Mouse (Mus musculus) intestine, embryonic 15.5 days (tissue): ENCODE results near the gene Pi16. TPM values are rescaled to one million over a fixed set of nuclear protein-coding genes. Genes with fewer than 3 reads are reported as not detected.

Source experiments
- ATAC-seq: fragments of 200-750 bp; cut with Nextera tagmentation; 2 replicates; pipeline ENCODE4 v1.8.0; 2017; ENCODE audit warnings: moderate TSS enrichment, moderate library complexity
- H3K27ac ChIP-seq: fragments of 300-500 bp; sonication (generic); 2 replicates; pipeline ENCODE4 v1.5.1; 2015; ENCODE audit warnings: mild to moderate bottlenecking, inconsistent platforms
- H3K27me3 ChIP-seq: fragments of 300-500 bp; sonication (generic); replicated peaks from 2 replicates; pipeline ENCODE4 v1.6.1; 2015; ENCODE audit warnings: inconsistent platforms
- H3K36me3 ChIP-seq: fragments of 300-500 bp; sonication (generic); 2 replicates; pipeline ENCODE4 v1.6.1; 2015; ENCODE audit warnings: inconsistent platforms
- H3K4me1 ChIP-seq: fragments of 300-500 bp; sonication (generic); replicated peaks from 2 replicates; pipeline ENCODE4 v1.6.1; 2015; ENCODE audit warnings: inconsistent platforms
- H3K4me2 ChIP-seq: fragments of 300-500 bp; sonication (generic); replicated peaks from 2 replicates; pipeline ENCODE4 v1.6.1; 2015; ENCODE audit warnings: mild to moderate bottlenecking, inconsistent platforms
- H3K4me3 ChIP-seq: fragments of 300-500 bp; sonication (generic); replicated peaks from 2 replicates; pipeline ENCODE4 v1.5.1; 2015; ENCODE audit warnings: inconsistent platforms
- H3K9ac ChIP-seq: fragments of 300-500 bp; sonication (generic); 2 replicates; pipeline ENCODE4 v1.6.1; 2015; ENCODE audit warnings: inconsistent platforms
- H3K9me3 ChIP-seq: fragments of 300-500 bp; sonication (generic); 2 replicates; pipeline ENCODE4 v1.6.1; 2016; ENCODE audit warnings: inconsistent platforms
- WGBS: fragments of 180-500 bp; shearing (Covaris S2); methylation state at CpG from one replicate; pipeline ENCODE4 v1.1.7; 2015; 5-methylcytosine and 5-hydroxymethylcytosine counted together
- polyA plus RNA-seq: library from polyadenylated mRNA; unstranded; fragments of >200 nt; fragmentation: Nextera tagmentation; extraction: Ambion mirVana; gene quantifications from 2 replicates; pipeline ENCODE4 v1.2.1, GENCODE M21; 2015

The Pi16 gene
- polyA plus RNA-seq, 1 experiment from 2014 or later = 0.72 TPM

DNA sequence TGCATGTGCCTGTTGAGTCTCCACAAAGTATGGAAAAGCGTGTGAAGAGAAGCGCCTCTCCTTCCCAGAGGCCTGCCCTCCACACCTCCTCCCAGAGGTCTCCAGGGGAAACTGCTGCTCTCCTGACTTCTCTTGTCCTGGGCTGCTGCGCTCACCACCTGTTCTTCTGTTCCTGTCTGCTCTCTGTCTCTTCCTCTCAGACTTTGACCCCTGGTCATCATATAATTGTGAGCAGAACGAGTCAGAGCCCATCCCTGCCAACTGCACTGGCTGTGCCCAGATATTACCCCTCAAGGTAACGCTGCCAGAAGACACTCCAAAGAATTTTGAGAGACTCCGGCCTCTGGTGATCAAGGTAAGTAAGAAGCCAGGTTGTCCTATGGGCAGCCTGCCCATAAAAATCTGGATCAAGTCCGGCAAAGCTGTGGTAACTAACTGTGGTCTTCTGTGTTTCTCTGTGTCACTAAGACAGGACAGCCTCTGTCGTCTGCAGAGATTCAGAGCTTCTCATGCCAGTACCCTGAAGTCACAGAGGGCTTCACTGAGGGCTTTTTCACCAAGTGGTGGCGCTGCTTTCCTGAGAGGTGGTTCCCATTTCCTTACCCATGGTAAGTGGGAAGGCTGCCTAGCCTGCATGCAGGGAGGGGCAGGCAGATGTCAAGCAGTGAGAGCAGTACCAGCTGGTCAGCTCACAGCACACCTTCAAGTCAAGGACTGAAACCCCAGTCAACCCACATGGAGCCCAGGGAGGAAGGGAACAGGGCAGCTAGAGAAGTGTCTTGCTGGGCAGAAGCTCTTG is 23.5 kb upstream of the Pi16 start:
- ATAC-seq = peak; percentile 74

DNA sequence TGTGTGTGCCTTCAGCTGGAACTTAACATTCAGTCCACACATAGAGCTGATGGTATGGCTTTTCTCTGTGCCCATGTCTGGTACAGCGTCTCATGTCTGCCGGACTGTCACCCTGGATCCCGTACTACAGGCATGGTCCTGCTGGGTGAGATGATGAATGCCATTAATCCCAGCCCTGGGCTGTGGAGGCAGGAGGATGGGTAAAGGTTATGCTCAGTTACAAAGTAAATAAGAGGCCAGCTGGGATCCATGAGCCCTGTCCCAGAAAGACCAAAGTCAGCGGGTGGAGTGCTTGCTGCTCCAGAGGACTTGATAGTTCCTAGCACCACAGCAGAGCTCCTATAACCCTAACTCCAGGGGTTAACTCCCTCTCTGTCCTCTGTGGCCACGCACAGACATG is 21.6 kb upstream of the Pi16 start:
- no peaks in the 10 kb centered on the region for H3K27me3 ChIP-seq
- 0 out of 2 replicates have a peak, but pooled peaks cover 2% of the 10 kb centered on the region for H3K4me1 ChIP-seq
- no peak overlapping the region for H3K4me2 ChIP-seq
- H3K9ac ChIP-seq = no peak overlapping the region
- H3K36me3 ChIP-seq = peaks cover 12% of the 10 kb centered on the region; the same call in 1 of the 2 replicates
- no peak overlapping the region for H3K27ac ChIP-seq
- no peak overlapping the region for H3K4me3 ChIP-seq
- no peaks in the 10 kb centered on the region for H3K9me3 ChIP-seq
- WGBS = 55% methylated on average over 5 of the region's 5 CpGs
- ATAC-seq = no peak

More for the DNA sequence above, 23.5 kb upstream of the Pi16 start:
- no peak overlapping the region for H3K9ac ChIP-seq
- H3K36me3 ChIP-seq = peaks cover 3% of the 10 kb centered on the region; the same call in 1 of the 2 replicates
- 0 out of 2 replicates have a peak, but pooled peaks cover 2% of the 10 kb centered on the region for H3K4me1 ChIP-seq
- H3K4me2 ChIP-seq = no peak overlapping the region
- H3K27me3 ChIP-seq = no peaks in the 10 kb centered on the region
- no peak overlapping the region for H3K4me3 ChIP-seq
- no peaks in the 10 kb centered on the region for H3K9me3 ChIP-seq
- 0 out of 2 replicates have a peak overlapping the region, but pooled peaks have one; percentile 29 for H3K27ac ChIP-seq
- WGBS = 70% methylated on average over 9 of the region's 9 CpGs

GRCm38 (mm10) chr17:29297321-29297720 is 20.2 kb upstream of the Pi16 start:
- no peak overlapping the region for H3K9ac ChIP-seq
- H3K27me3 ChIP-seq = no peaks in the 10 kb centered on the region
- no peak overlapping the region for H3K4me2 ChIP-seq
- H3K9me3 ChIP-seq = no peaks in the 10 kb centered on the region
- H3K4me1 ChIP-seq = 0 out of 2 replicates have a peak, but pooled peaks cover 2% of the 10 kb centered on the region
- no peak for ATAC-seq
- 43% methylated on average over 10 of the region's 10 CpGs for WGBS
- H3K27ac ChIP-seq = no peak overlapping the region
- peaks cover 12% of the 10 kb centered on the region; the same call in 1 of the 2 replicates for H3K36me3 ChIP-seq
- no peak overlapping the region for H3K4me3 ChIP-seq

DNA sequence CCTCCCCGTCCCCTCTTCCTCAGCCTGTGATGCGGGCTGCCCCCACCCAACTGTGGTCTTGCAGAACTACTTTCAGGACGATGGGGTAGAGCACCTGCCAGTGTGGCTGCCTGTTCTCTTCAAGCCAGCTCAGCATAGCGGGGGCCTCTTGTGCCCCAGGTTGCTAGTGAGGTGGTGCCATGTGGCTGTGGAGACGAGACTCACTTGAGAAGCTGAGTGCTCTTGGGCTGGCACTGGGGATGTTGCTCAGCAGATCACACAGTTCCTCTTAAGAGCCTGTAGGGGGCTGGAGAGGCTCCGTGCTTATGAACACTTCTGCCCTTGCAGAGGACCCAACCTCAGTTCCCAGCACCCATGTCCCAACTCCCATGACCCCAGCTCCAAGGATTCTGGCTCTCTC is 19.7 kb upstream of the Pi16 start:
- Histone ChIP-seq H3K36me3 (peaks cover 12% of the 10 kb centered on the region; the same call in 1 of the 2 replicates), H3K9ac (no peak overlapping the region), H3K4me2 (no peak overlapping the region), H3K27ac (no peak overlapping the region), H3K27me3 (no peaks in the 10 kb centered on the region), H3K9me3 (no peaks in the 10 kb centered on the region), H3K4me1 (0 out of 2 replicates have a peak, but pooled peaks cover 2% of the 10 kb centered on the region), H3K4me3 (no peak overlapping the region)
- no peak for ATAC-seq
- WGBS = 82% methylated on average over 6 of the region's 6 CpGs

DNA sequence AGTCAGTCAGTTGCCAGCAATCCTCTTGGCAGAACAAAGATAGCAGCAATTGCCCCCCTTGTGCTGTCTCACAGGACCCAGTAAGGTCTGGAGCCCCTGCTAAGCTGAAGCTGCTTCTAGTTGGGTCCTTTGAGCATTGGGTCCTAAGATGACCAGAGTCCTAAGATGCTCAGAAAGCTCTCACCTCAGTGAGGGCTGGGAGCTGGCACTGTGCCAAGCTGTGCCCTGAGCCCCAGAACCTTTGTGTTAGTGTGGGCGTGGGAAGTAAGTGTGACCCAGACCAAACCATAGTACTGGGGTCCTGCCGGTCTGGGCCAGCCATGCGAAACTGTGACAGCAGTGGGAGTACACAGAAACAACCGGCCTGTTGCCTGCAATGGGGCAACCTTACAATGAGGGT is 18.2 kb upstream of the Pi16 start:
- peaks cover 6% of the 10 kb centered on the region; the same call in 1 of the 2 replicates for H3K4me1 ChIP-seq
- 87% methylated on average over 4 of the region's 4 CpGs for WGBS
- no peaks in the 10 kb centered on the region for H3K9me3 ChIP-seq
- no peak overlapping the region for H3K4me2 ChIP-seq
- H3K4me3 ChIP-seq = no peak overlapping the region
- H3K27ac ChIP-seq = no peak overlapping the region
- no peaks in the 10 kb centered on the region for H3K27me3 ChIP-seq
- ATAC-seq = no peak
- H3K36me3 ChIP-seq = peaks cover 9% of the 10 kb centered on the region; the same call in 1 of the 2 replicates
- H3K9ac ChIP-seq = no peak overlapping the region

- H3K27ac ChIP-seq = no peak overlapping the region
- 91% methylated on average over 7 of the region's 7 CpGs for WGBS
- H3K4me1 ChIP-seq = peaks cover 18% of the 10 kb centered on the region
- ATAC-seq = no peak
- no peaks in the 10 kb centered on the region for H3K9me3 ChIP-seq
- H3K36me3 ChIP-seq = peaks cover 9% of the 10 kb centered on the region; the same call in 1 of the 2 replicates
- H3K27me3 ChIP-seq = no peaks in the 10 kb centered on the region
- H3K4me3 ChIP-seq = no peak overlapping the region
- no peak overlapping the region for H3K4me2 ChIP-seq
- H3K9ac ChIP-seq = no peak overlapping the region
These were observed 16.6 kb upstream of the Pi16 start for GRCm38 (mm10) chr17:29300926-29301325.

GRCm38 (mm10) chr17:29301421-29301820 is 16.1 kb upstream of the Pi16 start:
- no peaks in the 10 kb centered on the region for H3K27me3 ChIP-seq
- ATAC-seq = no peak
- 94% methylated on average over 6 of the region's 6 CpGs for WGBS
- peaks cover 18% of the 10 kb centered on the region for H3K4me1 ChIP-seq
- no peak overlapping the region for H3K4me3 ChIP-seq
- peaks cover 9% of the 10 kb centered on the region; the same call in 1 of the 2 replicates for H3K36me3 ChIP-seq
- H3K9ac ChIP-seq = no peak overlapping the region
- no peak overlapping the region for H3K4me2 ChIP-seq
- H3K27ac ChIP-seq = no peak overlapping the region
- no peaks in the 10 kb centered on the region for H3K9me3 ChIP-seq

- Histone ChIP-seq H3K9ac (no peak overlapping the region), H3K4me2 (no peak overlapping the region), H3K4me1 (peaks cover 18% of the 10 kb centered on the region), H3K9me3 (no peaks in the 10 kb centered on the region), H3K36me3 (peaks cover 9% of the 10 kb centered on the region; the same call in 1 of the 2 replicates), H3K27me3 (no peaks in the 10 kb centered on the region), H3K27ac (no peak overlapping the region), H3K4me3 (no peak overlapping the region)
- no peak for ATAC-seq
- 70% methylated on average over 5 of the region's 5 CpGs for WGBS
These were observed 15.3 kb upstream of the Pi16 start for GRCm38 (mm10) chr17:29302149-29302548.

- H3K27ac ChIP-seq = no peak overlapping the region
- 68% methylated on average over 3 of the region's 3 CpGs for WGBS
- no peak for ATAC-seq
- H3K27me3 ChIP-seq = no peaks in the 10 kb centered on the region
- H3K4me2 ChIP-seq = no peak overlapping the region
- H3K9ac ChIP-seq = no peak overlapping the region
- no peaks in the 10 kb centered on the region for H3K9me3 ChIP-seq
- no peak overlapping the region for H3K4me3 ChIP-seq
- peaks cover 18% of the 10 kb centered on the region for H3K4me1 ChIP-seq
- H3K36me3 ChIP-seq = peaks cover 9% of the 10 kb centered on the region; the same call in 1 of the 2 replicates
These were observed 14.4 kb upstream of the Pi16 start for GRCm38 (mm10) chr17:29303087-29303486.

DNA sequence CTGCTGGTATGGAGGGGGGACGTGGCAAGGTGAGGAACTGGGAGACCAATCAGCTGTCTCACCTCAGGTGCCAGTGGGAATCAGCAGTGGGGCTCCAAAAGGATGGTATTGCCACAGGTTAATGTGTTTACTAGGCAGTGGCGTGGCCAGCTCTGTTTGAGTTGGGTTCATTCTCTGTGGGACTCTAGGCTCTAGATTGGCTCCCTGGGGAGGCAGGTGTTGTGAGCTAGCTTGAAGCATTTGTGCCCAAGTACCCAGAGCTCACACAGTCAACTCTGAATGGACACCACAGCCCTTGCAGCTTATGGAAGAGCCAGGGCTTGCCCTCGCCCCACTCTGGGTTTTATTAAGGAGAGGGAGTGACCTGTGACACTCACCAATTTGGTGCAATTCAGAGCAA is 13.6 kb upstream of the Pi16 start:
- WGBS = 72% methylated on average over 3 of the region's 3 CpGs
- H3K36me3 ChIP-seq = peaks cover 9% of the 10 kb centered on the region; the same call in 1 of the 2 replicates

GRCm38 (mm10) chr17:29304376-29305057 is 13.0 kb upstream of the Pi16 start:
- Histone ChIP-seq H3K4me3 (no peak overlapping the region), H3K36me3 (0 out of 2 replicates have a peak, but pooled peaks cover 9% of the 10 kb centered on the region), H3K4me2 (no peak overlapping the region), H3K9ac (no peak overlapping the region), H3K27me3 (no peaks in the 10 kb centered on the region), H3K9me3 (no peaks in the 10 kb centered on the region), H3K4me1 (peaks cover 18% of the 10 kb centered on the region), H3K27ac (no peak overlapping the region)
- ATAC-seq = no peak
- WGBS = 54% methylated on average over 13 of the region's 13 CpGs

More for the DNA sequence above, 13.6 kb upstream of the Pi16 start:
- H3K27ac ChIP-seq = no peak overlapping the region
- H3K27me3 ChIP-seq = no peaks in the 10 kb centered on the region
- H3K4me1 ChIP-seq = peaks cover 18% of the 10 kb centered on the region
- no peak overlapping the region for H3K9ac ChIP-seq
- no peak overlapping the region for H3K4me2 ChIP-seq
- ATAC-seq = no peak
- H3K4me3 ChIP-seq = no peak overlapping the region
- H3K9me3 ChIP-seq = no peaks in the 10 kb centered on the region

DNA sequence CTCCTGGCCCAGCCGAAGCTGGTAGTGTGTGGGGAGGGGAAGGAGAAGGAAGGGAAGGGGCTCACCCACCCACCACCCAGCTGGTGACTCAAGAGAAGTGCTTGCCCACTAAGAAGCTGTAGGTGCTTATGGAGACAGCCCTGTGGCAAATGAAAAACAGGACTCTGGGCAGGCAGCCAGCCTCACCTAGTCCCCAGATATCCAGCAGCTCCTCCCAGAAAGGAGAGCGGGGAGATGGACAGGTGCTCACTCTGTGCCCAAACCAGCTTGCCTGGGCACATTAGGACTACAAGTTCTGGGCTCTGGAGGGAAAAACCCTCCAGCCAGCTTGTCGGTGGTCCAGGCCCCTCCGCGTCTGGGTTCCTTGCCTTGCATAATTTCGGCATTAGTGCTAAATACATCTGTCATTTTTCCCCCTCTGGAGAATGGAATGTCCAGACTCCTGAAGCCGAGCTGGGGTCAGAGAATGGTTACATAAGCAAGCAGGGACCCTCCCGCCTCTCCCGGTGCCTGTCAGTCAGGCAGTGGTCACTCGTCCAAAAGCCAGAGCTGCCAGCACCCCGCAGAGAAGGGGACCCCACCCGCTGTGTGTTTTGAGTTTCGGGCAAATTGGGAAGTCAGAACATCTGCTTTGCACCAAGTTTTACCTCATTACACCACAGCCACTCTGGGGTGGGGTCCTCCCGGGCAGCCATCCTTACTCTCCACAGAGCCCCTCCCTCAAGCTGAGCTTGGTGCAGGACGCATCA is 12.2 kb upstream of the Pi16 start:
- ATAC-seq = 0 out of 2 replicates have a peak, but pooled peaks have one; percentile 15
- 22% methylated on average over 15 of the region's 15 CpGs for WGBS
- Histone ChIP-seq H3K27me3 (no peaks in the 10 kb centered on the region), H3K4me3 (no peak overlapping the region), H3K9ac (no peak overlapping the region), H3K4me1 (peaks cover 18% of the 10 kb centered on the region), H3K36me3 (0 out of 2 replicates have a peak, but pooled peaks cover 4% of the 10 kb centered on the region), H3K4me2 (no peak overlapping the region), H3K9me3 (no peaks in the 10 kb centered on the region), H3K27ac (no peak overlapping the region)
